Mouse (Mus musculus): ENCODE measurements around the gene Atp2b4. TPM values are rescaled to one million over a fixed set of nuclear protein-coding genes. Genes with fewer than 3 reads are reported as not detected.

Gene Atp2b4
- polyA plus RNA-seq, 2 experiments: 22.9 to 23.7 TPM

DNA sequence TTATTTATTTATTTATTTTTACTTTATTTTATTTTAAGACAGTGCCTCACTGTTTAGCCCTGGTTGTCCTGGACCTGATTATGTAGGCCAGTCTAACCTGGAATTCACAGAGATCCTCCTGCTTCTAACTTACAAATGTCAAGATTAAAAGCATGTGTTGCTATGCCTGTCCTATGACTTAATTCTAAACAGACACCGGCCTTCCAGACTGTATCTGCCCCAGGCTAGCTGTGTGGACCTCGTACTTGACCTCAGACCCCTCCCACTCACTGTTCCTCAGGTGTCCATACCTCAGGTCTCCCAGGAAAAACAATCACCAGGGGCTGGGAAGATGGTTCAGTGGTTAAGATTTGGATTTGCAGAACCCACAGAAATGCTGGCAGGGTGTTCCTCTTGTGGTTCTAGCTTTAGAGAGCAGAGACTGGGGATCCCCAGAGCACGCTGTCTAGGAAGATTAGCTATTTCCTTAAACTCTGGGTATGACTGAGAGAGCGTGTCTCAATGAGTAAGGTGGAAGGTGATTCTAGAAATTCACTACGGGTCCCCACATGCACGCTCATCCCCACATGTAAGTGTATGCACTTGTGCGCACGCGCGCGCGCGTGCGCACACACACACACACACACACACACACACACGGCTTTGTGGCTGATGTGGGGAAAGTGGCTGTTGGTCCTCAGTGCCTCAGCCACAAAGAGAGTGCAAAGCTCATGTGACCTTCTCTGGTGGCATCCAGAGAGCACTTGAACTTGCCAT lies 40.5 kb upstream of the Atp2b4 start:
- H3K4me3 ChIP-seq (replicated peaks; ENCODE audit: low read length): no peak overlapping the region
- H3K9me3 ChIP-seq (ENCODE audit: control insufficient read depth, low read length): no peaks in the 10 kb centered on the region
- no peaks in the 10 kb centered on the region for H3K27me3 ChIP-seq (ENCODE audit: control insufficient read depth, insufficient read depth, low read length)
- no peaks in the 10 kb centered on the region for H3K4me1 ChIP-seq (ENCODE audit: control insufficient read depth, insufficient read depth, low read length)
- H3K4me2 ChIP-seq (replicated peaks; ENCODE audit: low read depth, low read length, severe bottlenecking): no peak overlapping the region
- 79% methylated on average over 15 of the region's 15 CpGs for WGBS
- TF ChIP-seq POLR2A (IDR thresholded peaks at IDR 0.05; ENCODE audit: borderline replicate concordance, extremely low read depth, insufficient read depth, insufficient read length): no peak
- no peak overlapping the region for H3K9ac ChIP-seq (ENCODE audit: low read depth, low read length, severe bottlenecking)
- no peak for DNase-seq (ENCODE audit: low spot score)
- H3K27ac ChIP-seq (replicated peaks; ENCODE audit: low read depth, low read length): no peak overlapping the region
- no peaks in the 10 kb centered on the region for H3K36me3 ChIP-seq (ENCODE audit: control insufficient read depth, insufficient read depth, low read length)
- ATAC-seq (ENCODE audit: low FRiP score, low read depth): no peak

GRCm38 (mm10) chr1:133840530-133840929 lies 39.7 kb upstream of the Atp2b4 start:
- H3K27ac ChIP-seq (replicated peaks; ENCODE audit: low read depth, low read length): no peak overlapping the region
- DNase-seq (ENCODE audit: low spot score) (no peak), ATAC-seq (ENCODE audit: low FRiP score, low read depth) (no peak)
- 41% methylated on average over 12 of the region's 12 CpGs for WGBS
- no peak overlapping the region for H3K4me2 ChIP-seq (replicated peaks; ENCODE audit: low read depth, low read length, severe bottlenecking)
- TF ChIP-seq POLR2A (IDR thresholded peaks at IDR 0.05; ENCODE audit: borderline replicate concordance, extremely low read depth, insufficient read depth, insufficient read length): no peak
- H3K36me3 ChIP-seq (ENCODE audit: control insufficient read depth, insufficient read depth, low read length): no peaks in the 10 kb centered on the region
- H3K4me1 ChIP-seq (ENCODE audit: control insufficient read depth, insufficient read depth, low read length): no peaks in the 10 kb centered on the region
- H3K9me3 ChIP-seq (ENCODE audit: control insufficient read depth, low read length): no peaks in the 10 kb centered on the region
- no peaks in the 10 kb centered on the region for H3K27me3 ChIP-seq (ENCODE audit: control insufficient read depth, insufficient read depth, low read length)
- H3K4me3 ChIP-seq (replicated peaks; ENCODE audit: low read length): no peak overlapping the region
- no peak overlapping the region for H3K9ac ChIP-seq (ENCODE audit: low read depth, low read length, severe bottlenecking)

GRCm38 (mm10) chr1:133834309-133834708 lies 33.5 kb upstream of the Atp2b4 start:
- Histone ChIP-seq H3K9me3 (ENCODE audit: control insufficient read depth, low read length) (no peaks in the 10 kb centered on the region), H3K27ac (replicated peaks; ENCODE audit: low read depth, low read length) (no peak overlapping the region), H3K36me3 (ENCODE audit: control insufficient read depth, insufficient read depth, low read length) (no peaks in the 10 kb centered on the region), H3K4me2 (replicated peaks; ENCODE audit: low read depth, low read length, severe bottlenecking) (no peak overlapping the region), H3K4me3 (replicated peaks; ENCODE audit: low read length) (no peak overlapping the region), H3K27me3 (ENCODE audit: control insufficient read depth, insufficient read depth, low read length) (no peaks in the 10 kb centered on the region), H3K9ac (ENCODE audit: low read depth, low read length, severe bottlenecking) (no peak overlapping the region), H3K4me1 (ENCODE audit: control insufficient read depth, insufficient read depth, low read length) (no peaks in the 10 kb centered on the region)
- DNase-seq (ENCODE audit: low spot score) (no peak), ATAC-seq (ENCODE audit: low FRiP score, low read depth) (no peak)
- no peak for TF ChIP-seq POLR2A (IDR thresholded peaks at IDR 0.05; ENCODE audit: borderline replicate concordance, extremely low read depth, insufficient read depth, insufficient read length)
- 72% methylated on average over 6 of the region's 6 CpGs for WGBS

GRCm38 (mm10) chr1:133832781-133833180 lies 31.9 kb upstream of the Atp2b4 start:
- Histone ChIP-seq H3K4me2 (replicated peaks; ENCODE audit: low read depth, low read length, severe bottlenecking) (no peak overlapping the region), H3K4me3 (replicated peaks; ENCODE audit: low read length) (no peak overlapping the region), H3K27me3 (ENCODE audit: control insufficient read depth, insufficient read depth, low read length) (no peaks in the 10 kb centered on the region), H3K36me3 (ENCODE audit: control insufficient read depth, insufficient read depth, low read length) (no peaks in the 10 kb centered on the region), H3K4me1 (ENCODE audit: control insufficient read depth, insufficient read depth, low read length) (no peaks in the 10 kb centered on the region), H3K27ac (replicated peaks; ENCODE audit: low read depth, low read length) (no peak overlapping the region), H3K9me3 (ENCODE audit: control insufficient read depth, low read length) (no peaks in the 10 kb centered on the region), H3K9ac (ENCODE audit: low read depth, low read length, severe bottlenecking) (no peak overlapping the region)
- TF ChIP-seq POLR2A (IDR thresholded peaks at IDR 0.05; ENCODE audit: borderline replicate concordance, extremely low read depth, insufficient read depth, insufficient read length): no peak
- WGBS: 41% methylated on average over 3 of the region's 5 CpGs
- ATAC-seq (ENCODE audit: low FRiP score, low read depth): no peak
- DNase-seq (ENCODE audit: low spot score): no peak

- Histone ChIP-seq H3K27me3 (ENCODE audit: control insufficient read depth, insufficient read depth, low read length) (no peaks in the 10 kb centered on the region), H3K36me3 (ENCODE audit: control insufficient read depth, insufficient read depth, low read length) (no peaks in the 10 kb centered on the region), H3K4me3 (replicated peaks; ENCODE audit: low read length) (no peak overlapping the region), H3K4me2 (replicated peaks; ENCODE audit: low read depth, low read length, severe bottlenecking) (no peak overlapping the region), H3K9me3 (ENCODE audit: control insufficient read depth, low read length) (no peaks in the 10 kb centered on the region), H3K27ac (replicated peaks; ENCODE audit: low read depth, low read length) (no peak overlapping the region), H3K9ac (ENCODE audit: low read depth, low read length, severe bottlenecking) (no peak overlapping the region), H3K4me1 (ENCODE audit: control insufficient read depth, insufficient read depth, low read length) (peaks cover 5% of the 10 kb centered on the region; the same call in 1 of the 2 replicates)
- 73% methylated on average over 7 of the region's 7 CpGs for WGBS
- no peak for TF ChIP-seq POLR2A (IDR thresholded peaks at IDR 0.05; ENCODE audit: borderline replicate concordance, extremely low read depth, insufficient read depth, insufficient read length)
- ATAC-seq (ENCODE audit: low FRiP score, low read depth) (no peak), DNase-seq (ENCODE audit: low spot score) (no peak)
Measured at GRCm38 (mm10) chr1:133826193-133826592, 25.4 kb upstream of the Atp2b4 start.

All from limb, embryonic 14.5 days (tissue).